Comparison of ENCODE assay signal across 9 mouse cellular contexts in the genomic region with DNA sequence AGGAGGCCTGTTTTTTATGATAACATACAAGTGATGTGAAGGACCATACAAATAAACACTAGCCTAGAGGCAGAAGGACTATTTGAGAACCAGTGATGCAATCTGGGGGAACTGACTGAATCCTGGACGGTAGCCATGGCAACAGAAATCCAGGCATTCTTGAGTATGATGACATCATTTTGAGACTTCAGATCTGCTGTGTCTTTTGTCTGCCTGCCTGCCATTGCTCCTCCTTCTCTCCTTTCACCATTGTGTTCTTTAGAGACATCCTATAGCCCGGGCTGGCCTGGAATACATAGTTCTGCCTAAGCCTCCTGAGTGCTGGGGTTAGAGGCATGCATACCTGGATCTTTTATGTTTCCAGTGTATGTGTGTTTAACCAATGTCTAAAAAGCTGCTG.
DNase-seq lines count a peak whose midpoint lies in the region; ATAC-seq and TF ChIP-seq lines count a peak whose summit lies in the region.
"Had no signal": no experiment of that assay in that cellular context is flagged by ENCODE, and none has a peak within 500 bp of the region (broad histone marks: within the 10 kb centered on the region; RNA-seq: fewer than 3 reads in every experiment).

No protein-coding gene starts in this region.

- H3K27me3 ChIP-seq in kidney, embryonic 14.5 days (ENCODE audit: control insufficient read depth, insufficient read depth, low read length) = no peaks in the 10 kb centered on the region
- no peaks in the 10 kb centered on the region for H3K27me3 ChIP-seq in midbrain, postnatal 0 days (ENCODE audit: insufficient read depth, low read length)
- no peaks in the 10 kb centered on the region for H3K27me3 ChIP-seq in intestine, postnatal 0 days (replicated peaks; ENCODE audit: control insufficient read depth, insufficient read depth, low read length)
- H3K27me3 ChIP-seq: heart, embryonic 15.5 days had no signal

- DNase-seq in kidney, postnatal 10 days = peak; percentile 11
- peak; percentile 15 for DNase-seq in embryo, embryonic 9.5 days (ENCODE audit: extremely low spot score)
- peak; percentile 9 to 25 for DNase-seq in layer of hippocampus, postnatal 10 days (ENCODE audit: low spot score in 2 of 2)
- DNase-seq in midbrain, postnatal 0 days (ENCODE audit: low spot score) = peak; percentile 76
- DNase-seq in T-cell, adult 2 months (ENCODE audit: low spot score) = no peak

- H3K4me1 ChIP-seq in kidney, embryonic 14.5 days (ENCODE audit: control insufficient read depth, insufficient read depth, low read length) = no peaks in the 10 kb centered on the region
- no peaks in the 10 kb centered on the region for H3K4me1 ChIP-seq in midbrain, postnatal 0 days (ENCODE audit: insufficient read depth, low read length)
- no peaks in the 10 kb centered on the region for H3K4me1 ChIP-seq in intestine, postnatal 0 days (replicated peaks; ENCODE audit: control insufficient read depth, insufficient read depth, low read length)
- H3K4me1 ChIP-seq: heart, embryonic 15.5 days had no signal

- no peak overlapping the region for H3K9ac ChIP-seq in kidney, embryonic 14.5 days (ENCODE audit: low read depth, low read length)
- H3K9ac ChIP-seq in midbrain, postnatal 0 days (replicated peaks; ENCODE audit: low read length, poor library complexity, severe bottlenecking) = no peak overlapping the region
- no peak overlapping the region for H3K9ac ChIP-seq in intestine, postnatal 0 days (ENCODE audit: low read depth, low read length)
- H3K9ac ChIP-seq: heart, embryonic 15.5 days had no signal

- no peak for TF ChIP-seq CTCF in midbrain, postnatal 0 days (IDR thresholded peaks at IDR 0.05)
- no peak for TF ChIP-seq CTCF in intestine, postnatal 0 days (IDR thresholded peaks at IDR 0.05; ENCODE audit: low read depth)

- H3K4me2 ChIP-seq in kidney, embryonic 14.5 days (replicated peaks; ENCODE audit: low read depth, low read length) = no peak overlapping the region
- no peak overlapping the region for H3K4me2 ChIP-seq in midbrain, postnatal 0 days (ENCODE audit: low read depth, low read length, poor library complexity, severe bottlenecking)
- no peak overlapping the region for H3K4me2 ChIP-seq in intestine, postnatal 0 days (replicated peaks; ENCODE audit: low read depth)
- H3K4me2 ChIP-seq: heart, embryonic 15.5 days had no signal

- no peaks in the 10 kb centered on the region for H3K9me3 ChIP-seq in kidney, embryonic 14.5 days (ENCODE audit: control insufficient read depth, low read length)
- H3K9me3 ChIP-seq in midbrain, postnatal 0 days (ENCODE audit: low read length) = no peaks in the 10 kb centered on the region
- H3K9me3 ChIP-seq in intestine, postnatal 0 days (ENCODE audit: control insufficient read depth) = no peaks in the 10 kb centered on the region
- H3K9me3 ChIP-seq: heart, embryonic 15.5 days had no signal

- 61% methylated on average over 2 of the region's 2 CpGs for WGBS in kidney, embryonic 14.5 days
- 12% methylated on average over 2 of the region's 2 CpGs for whole genome bisulfite sequencing in midbrain, postnatal 0 days
- 61% methylated on average over 2 of the region's 2 CpGs for WGBS in intestine, postnatal 0 days

- H3K27ac ChIP-seq in kidney, embryonic 14.5 days (ENCODE audit: low read depth, low read length) = no peak overlapping the region
- 0 out of 2 replicates have a peak overlapping the region, but pooled peaks have one; percentile 47 for H3K27ac ChIP-seq in midbrain, postnatal 0 days (ENCODE audit: low read depth, low read length)
- no peak overlapping the region for H3K27ac ChIP-seq in intestine, postnatal 0 days (ENCODE audit: low read depth, low read length)
- H3K27ac ChIP-seq: heart, embryonic 15.5 days had no signal

- H3K4me3 ChIP-seq in kidney, embryonic 14.5 days (ENCODE audit: low read length) = no peak overlapping the region
- no peak overlapping the region for H3K4me3 ChIP-seq in midbrain, postnatal 0 days (ENCODE audit: low read depth, low read length)
- no peak overlapping the region for H3K4me3 ChIP-seq in intestine, postnatal 0 days (ENCODE audit: low read depth, low read length)
- H3K4me3 ChIP-seq: heart, embryonic 15.5 days had no signal

- no peak for ATAC-seq in kidney, embryonic 14.5 days (ENCODE audit: low FRiP score, low TSS enrichment)
- ATAC-seq in midbrain, postnatal 0 days (ENCODE audit: low FRiP score) = peak; percentile 89
- ATAC-seq in intestine, postnatal 0 days = no peak
- ATAC-seq in erythroid progenitor cell, adult 5-6 weeks (replicated peaks; ENCODE audit: low FRiP score, poor library complexity, severe bottlenecking) = no peak

- no peaks in the 10 kb centered on the region for H3K36me3 ChIP-seq in kidney, embryonic 14.5 days (ENCODE audit: control insufficient read depth, insufficient read depth, low read length)
- H3K36me3 ChIP-seq in midbrain, postnatal 0 days (ENCODE audit: insufficient read depth, low read length) = no peaks in the 10 kb centered on the region
- no peaks in the 10 kb centered on the region for H3K36me3 ChIP-seq in intestine, postnatal 0 days (ENCODE audit: control insufficient read depth, insufficient read depth)
- H3K36me3 ChIP-seq: heart, embryonic 15.5 days had no signal
